Mouse (Mus musculus) lung, postnatal 0 days (tissue): ENCODE data around the gene Gm5741.
A peak's percentile ranks its signal among the peaks of the same experiment; 100 is the strongest.

Experiments
- CTCF ChIP-seq: IDR thresholded peaks from 2 replicates; pipeline ENCODE4 v1.5.1; 2016; ENCODE audit warnings: antibody characterized with exemption, mild to moderate bottlenecking
- EP300 ChIP-seq: IDR thresholded peaks from 2 replicates; pipeline ENCODE4 v1.6.1; 2016; ENCODE audit warnings: antibody characterized with exemption, mild to moderate bottlenecking, control low read depth

DNA sequence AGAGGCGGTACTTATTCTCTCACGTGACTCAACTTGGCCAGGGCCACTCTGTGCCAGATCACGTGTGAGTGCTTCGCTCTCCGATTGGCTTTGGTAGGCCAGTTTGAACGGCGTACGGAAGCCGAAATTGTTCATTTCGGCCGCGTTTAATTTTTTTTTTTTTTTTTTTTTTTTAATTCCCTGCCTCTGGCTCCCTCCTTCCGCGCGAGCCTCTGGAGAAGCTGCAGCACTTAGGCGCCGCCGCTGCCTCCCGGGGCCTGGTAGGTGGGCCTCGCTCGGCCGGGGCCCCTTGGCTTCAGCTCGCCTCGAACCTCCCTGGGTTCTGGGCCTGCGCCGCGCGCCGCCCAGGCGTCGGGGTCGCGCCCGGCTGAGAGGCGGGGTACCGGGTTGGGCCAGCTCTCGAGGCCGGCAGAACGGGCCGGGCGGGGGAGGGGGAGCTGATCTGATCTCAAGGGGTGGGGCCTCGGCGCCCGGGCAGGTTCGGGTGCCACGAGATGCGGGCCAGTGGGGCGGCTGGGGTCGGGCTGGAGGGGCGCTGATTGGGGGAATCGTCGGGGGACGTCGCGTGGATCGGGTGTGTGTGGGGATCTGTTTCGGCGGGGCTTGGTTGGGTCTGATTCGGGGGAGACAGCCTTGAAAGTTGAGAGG is 30.9 kb downstream of the Gm5741 start, which contains the start of gene Tnpo2:
- TF ChIP-seq CTCF (no peak), EP300 (peak; percentile 71)
